Mouse (Mus musculus): ENCODE data around the gene Foxk1.
A peak's percentile ranks its signal among the peaks of the same experiment; 100 is the strongest.

Foxk1 gene

GRCm38 (mm10) chr5:142477866-142478615 is 76.7 kb downstream of the Foxk1 start:
- no peak for DNase-seq (ENCODE audit: extremely low spot score, low spot score)

- DNase-seq (ENCODE audit: extremely low spot score, low spot score) = peak; percentile 85
Measured at GRCm38 (mm10) chr5:142478829-142479435, 77.6 kb downstream of the Foxk1 start.

GRCm38 (mm10) chr5:142482512-142482911 is 81.2 kb downstream of the Foxk1 start:
- no peak for DNase-seq (ENCODE audit: extremely low spot score, low spot score)

- DNase-seq (ENCODE audit: extremely low spot score, low spot score) = no peak
Measured at GRCm38 (mm10) chr5:142483581-142483980, 82.3 kb downstream of the Foxk1 start.

- no peak for DNase-seq (ENCODE audit: extremely low spot score, low spot score)
Measured at GRCm38 (mm10) chr5:142486654-142487053, 85.4 kb downstream of the Foxk1 start.

- no peak for DNase-seq (ENCODE audit: extremely low spot score, low spot score)
Measured at GRCm38 (mm10) chr5:142489955-142490707, 88.8 kb downstream of the Foxk1 start.

GRCm38 (mm10) chr5:142493307-142493706 is 92.0 kb downstream of the Foxk1 start:
- no peak for DNase-seq (ENCODE audit: extremely low spot score, low spot score)

- DNase-seq (ENCODE audit: extremely low spot score, low spot score) = no peak
Measured at GRCm38 (mm10) chr5:142495321-142496096, 94.2 kb downstream of the Foxk1 start.

- DNase-seq (ENCODE audit: extremely low spot score, low spot score) = peak; percentile 43
Measured at GRCm38 (mm10) chr5:142498964-142499363, 97.7 kb downstream of the Foxk1 start.

GRCm38 (mm10) chr5:142500918-142501317 is 99.6 kb downstream of the Foxk1 start:
- DNase-seq (ENCODE audit: extremely low spot score, low spot score) = no peak

- peak; percentile 79 for DNase-seq (ENCODE audit: extremely low spot score, low spot score)
Measured at GRCm38 (mm10) chr5:142502414-142502813, 101.1 kb downstream of the Foxk1 start.

GRCm38 (mm10) chr5:142504175-142504574 is 102.9 kb downstream of the Foxk1 start:
- DNase-seq (ENCODE audit: extremely low spot score, low spot score) = no peak

GRCm38 (mm10) chr5:142505695-142506423 is 104.6 kb downstream of the Foxk1 start:
- DNase-seq (ENCODE audit: extremely low spot score, low spot score) = no peak

- DNase-seq (ENCODE audit: extremely low spot score, low spot score) = no peak
Measured at GRCm38 (mm10) chr5:142509141-142510060, 108.1 kb downstream of the Foxk1 start.

GRCm38 (mm10) chr5:142510061-142510414 is 108.7 kb downstream of the Foxk1 start:
- no peak for DNase-seq (ENCODE audit: extremely low spot score, low spot score)

Data from neural tube, embryonic 10.5 days (tissue).